Comparison of ENCODE assay signal across 7 mouse cellular contexts in genomic region chrX:140601311-140601710, GRCm38 (mm10).
"Had no signal": no experiment of that assay in that cellular context is flagged by ENCODE, and none has a peak within 500 bp of the region (broad histone marks: within the 10 kb centered on the region; RNA-seq: fewer than 3 reads in every experiment).

No protein-coding gene starts in this region.

- H3K9me3 ChIP-seq: midbrain, embryonic 12.5 days; neural tube, embryonic 13.5 days; neural tube, embryonic 15.5 days; stomach, embryonic 15.5 days had no signal

- H3K4me3 ChIP-seq: midbrain, embryonic 10.5 days; midbrain, embryonic 12.5 days; neural tube, embryonic 13.5 days; neural tube, embryonic 15.5 days; stomach, embryonic 15.5 days had no signal

- H3K36me3 ChIP-seq: midbrain, embryonic 10.5 days; midbrain, embryonic 12.5 days; neural tube, embryonic 13.5 days; neural tube, embryonic 15.5 days; stomach, embryonic 15.5 days had no signal

- H3K27ac ChIP-seq: midbrain, embryonic 10.5 days; midbrain, embryonic 12.5 days; neural tube, embryonic 13.5 days; neural tube, embryonic 15.5 days; stomach, embryonic 15.5 days; stomach, postnatal 0 days had no signal

- H3K9ac ChIP-seq: lung, embryonic 14.5 days; midbrain, embryonic 12.5 days; neural tube, embryonic 13.5 days; neural tube, embryonic 15.5 days; stomach, embryonic 15.5 days had no signal
